Mouse (Mus musculus): ENCODE data around the gene Ranbp6. TPM values are rescaled to one million over a fixed set of nuclear protein-coding genes. Genes with fewer than 3 reads are reported as not detected.

Gene Ranbp6
- total and polyA plus RNA-seq, 2 experiments from 2014 or later = 39.4 to 47.2 TPM

GRCm38 (mm10) chr19:29838171-29838570, 25.4 kb upstream of the Ranbp6 start:
- 51% methylated on average over 1 of the region's 1 CpGs for WGBS
- H3K4me1 ChIP-seq (ENCODE audit: insufficient read depth, low read length) = no peaks in the 10 kb centered on the region
- no peak overlapping the region for H3K27ac ChIP-seq (ENCODE audit: low read depth, low read length)
- no peak overlapping the region for H3K4me2 ChIP-seq (ENCODE audit: low read depth, low read length, poor library complexity, severe bottlenecking)
- H3K9ac ChIP-seq (replicated peaks; ENCODE audit: low read length, poor library complexity, severe bottlenecking) = no peak overlapping the region
- H3K27me3 ChIP-seq (ENCODE audit: insufficient read depth, low read length) = no peaks in the 10 kb centered on the region
- ATAC-seq (ENCODE audit: low FRiP score) = no peak
- no peak overlapping the region for H3K4me3 ChIP-seq (ENCODE audit: low read depth, low read length)
- no peaks in the 10 kb centered on the region for H3K36me3 ChIP-seq (ENCODE audit: insufficient read depth, low read length)
- no peak for TF ChIP-seq CTCF (IDR thresholded peaks at IDR 0.05)
- H3K9me3 ChIP-seq (ENCODE audit: low read length) = no peaks in the 10 kb centered on the region
- no peak for DNase-seq (ENCODE audit: low spot score)

- H3K4me2 ChIP-seq (ENCODE audit: low read depth, low read length, poor library complexity, severe bottlenecking) = no peak overlapping the region
- no peaks in the 10 kb centered on the region for H3K4me1 ChIP-seq (ENCODE audit: insufficient read depth, low read length)
- ATAC-seq (ENCODE audit: low FRiP score) (no peak), DNase-seq (ENCODE audit: low spot score) (no peak)
- no peak overlapping the region for H3K4me3 ChIP-seq (ENCODE audit: low read depth, low read length)
- no peaks in the 10 kb centered on the region for H3K27me3 ChIP-seq (ENCODE audit: insufficient read depth, low read length)
- H3K9ac ChIP-seq (replicated peaks; ENCODE audit: low read length, poor library complexity, severe bottlenecking) = no peak overlapping the region
- TF ChIP-seq CTCF (IDR thresholded peaks at IDR 0.05) = no peak
- WGBS = 69% methylated on average over 3 of the region's 3 CpGs
- no peaks in the 10 kb centered on the region for H3K9me3 ChIP-seq (ENCODE audit: low read length)
- no peaks in the 10 kb centered on the region for H3K36me3 ChIP-seq (ENCODE audit: insufficient read depth, low read length)
- H3K27ac ChIP-seq (ENCODE audit: low read depth, low read length) = no peak overlapping the region
These were observed 22.7 kb upstream of the Ranbp6 start for GRCm38 (mm10) chr19:29835364-29836034.

DNA sequence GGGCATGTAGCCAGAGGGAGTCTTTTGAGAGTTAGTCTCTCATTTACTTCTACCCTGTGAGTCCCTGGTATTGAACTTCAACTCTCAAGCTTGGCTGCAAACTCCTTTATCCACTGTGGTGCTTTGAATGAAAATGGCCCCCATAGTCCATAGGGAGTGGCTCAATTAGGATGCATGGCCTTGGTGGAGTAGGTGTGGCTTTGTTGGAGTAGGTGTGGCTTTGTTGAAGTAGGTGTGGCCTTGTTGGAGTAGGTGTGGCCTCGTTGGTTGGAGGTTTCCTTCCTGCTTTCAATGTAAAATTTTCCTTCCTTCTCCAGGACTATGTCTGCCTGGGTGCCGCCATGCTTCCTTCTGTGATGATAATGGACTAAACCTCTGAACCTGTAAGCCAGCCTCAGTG, 18.1 kb upstream of the Ranbp6 start:
- H3K4me1 ChIP-seq (ENCODE audit: insufficient read depth, low read length) = no peaks in the 10 kb centered on the region
- no peak overlapping the region for H3K27ac ChIP-seq (ENCODE audit: low read depth, low read length)
- no peaks in the 10 kb centered on the region for H3K36me3 ChIP-seq (ENCODE audit: insufficient read depth, low read length)
- no peak overlapping the region for H3K9ac ChIP-seq (replicated peaks; ENCODE audit: low read length, poor library complexity, severe bottlenecking)
- no peak for TF ChIP-seq CTCF (IDR thresholded peaks at IDR 0.05)
- no peak for ATAC-seq (ENCODE audit: low FRiP score)
- DNase-seq (ENCODE audit: low spot score) = no peak
- 77% methylated on average over 2 of the region's 2 CpGs for WGBS
- no peak overlapping the region for H3K4me3 ChIP-seq (ENCODE audit: low read depth, low read length)
- no peak overlapping the region for H3K4me2 ChIP-seq (ENCODE audit: low read depth, low read length, poor library complexity, severe bottlenecking)
- no peaks in the 10 kb centered on the region for H3K9me3 ChIP-seq (ENCODE audit: low read length)
- no peaks in the 10 kb centered on the region for H3K27me3 ChIP-seq (ENCODE audit: insufficient read depth, low read length)

- DNase-seq (ENCODE audit: low spot score) (no peak), ATAC-seq (ENCODE audit: low FRiP score) (no peak)
- Histone ChIP-seq H3K27ac (ENCODE audit: low read depth, low read length) (no peak overlapping the region), H3K27me3 (ENCODE audit: insufficient read depth, low read length) (no peaks in the 10 kb centered on the region), H3K9me3 (ENCODE audit: low read length) (no peaks in the 10 kb centered on the region), H3K4me2 (ENCODE audit: low read depth, low read length, poor library complexity, severe bottlenecking) (no peak overlapping the region), H3K9ac (replicated peaks; ENCODE audit: low read length, poor library complexity, severe bottlenecking) (no peak overlapping the region), H3K36me3 (ENCODE audit: insufficient read depth, low read length) (no peaks in the 10 kb centered on the region), H3K4me3 (ENCODE audit: low read depth, low read length) (no peak overlapping the region), H3K4me1 (ENCODE audit: insufficient read depth, low read length) (no peaks in the 10 kb centered on the region)
- WGBS = 77% methylated on average over 5 of the region's 5 CpGs
- no peak for TF ChIP-seq CTCF (IDR thresholded peaks at IDR 0.05)
These were observed 15.8 kb upstream of the Ranbp6 start for GRCm38 (mm10) chr19:29828558-29828957.

GRCm38 (mm10) chr19:29826686-29827085, 13.9 kb upstream of the Ranbp6 start:
- 81% methylated on average over 1 of the region's 1 CpGs for WGBS
- Histone ChIP-seq H3K4me1 (ENCODE audit: insufficient read depth, low read length) (no peaks in the 10 kb centered on the region), H3K4me3 (ENCODE audit: low read depth, low read length) (no peak overlapping the region), H3K36me3 (ENCODE audit: insufficient read depth, low read length) (no peaks in the 10 kb centered on the region), H3K27ac (ENCODE audit: low read depth, low read length) (no peak overlapping the region), H3K27me3 (ENCODE audit: insufficient read depth, low read length) (no peaks in the 10 kb centered on the region), H3K9ac (replicated peaks; ENCODE audit: low read length, poor library complexity, severe bottlenecking) (no peak overlapping the region), H3K9me3 (ENCODE audit: low read length) (no peaks in the 10 kb centered on the region), H3K4me2 (ENCODE audit: low read depth, low read length, poor library complexity, severe bottlenecking) (no peak overlapping the region)
- ATAC-seq (ENCODE audit: low FRiP score) (peak; percentile 74; the same call in 1 of the 2 replicates), DNase-seq (ENCODE audit: low spot score) (peak; percentile 70)
- TF ChIP-seq CTCF (IDR thresholded peaks at IDR 0.05) = peak; percentile 86

DNA sequence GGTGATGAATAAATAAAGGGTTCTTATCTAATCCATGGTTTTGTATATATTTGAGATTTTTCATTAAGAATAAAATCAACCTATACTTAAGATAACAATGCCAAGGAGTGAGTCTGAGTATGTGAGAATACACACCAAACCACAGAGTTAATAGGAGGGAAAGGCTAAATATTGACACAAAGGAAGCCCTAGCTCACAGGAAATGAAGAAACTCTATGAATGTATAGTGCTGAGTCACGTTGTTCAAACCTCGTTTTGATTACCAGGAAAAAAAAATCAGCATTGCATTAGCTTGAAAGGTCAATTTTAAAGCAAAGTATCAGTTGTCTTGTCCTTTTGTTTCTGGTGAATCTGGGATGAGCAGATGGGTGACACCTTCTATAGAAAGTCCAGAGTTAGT, 12.2 kb upstream of the Ranbp6 start:
- ATAC-seq (ENCODE audit: low FRiP score) = no peak
- Histone ChIP-seq H3K4me3 (ENCODE audit: low read depth, low read length) (no peak overlapping the region), H3K27me3 (ENCODE audit: insufficient read depth, low read length) (no peaks in the 10 kb centered on the region), H3K9ac (replicated peaks; ENCODE audit: low read length, poor library complexity, severe bottlenecking) (no peak overlapping the region), H3K36me3 (ENCODE audit: insufficient read depth, low read length) (no peaks in the 10 kb centered on the region), H3K4me2 (ENCODE audit: low read depth, low read length, poor library complexity, severe bottlenecking) (no peak overlapping the region), H3K9me3 (ENCODE audit: low read length) (no peaks in the 10 kb centered on the region), H3K27ac (ENCODE audit: low read depth, low read length) (no peak overlapping the region), H3K4me1 (ENCODE audit: insufficient read depth, low read length) (no peaks in the 10 kb centered on the region)
- 57% methylated on average over 2 of the region's 2 CpGs for WGBS
- TF ChIP-seq CTCF (IDR thresholded peaks at IDR 0.05) = no peak
- no peak for DNase-seq (ENCODE audit: low spot score)

Data from midbrain, postnatal 0 days (tissue).